Mouse (Mus musculus) MEL (cell line): ENCODE results near the gene Sparc. TPM values are rescaled to one million over a fixed set of nuclear protein-coding genes. Genes with fewer than 3 reads are reported as not detected.

Experiments
- DNase-seq: peaks from one replicate; pipeline ENCODE4 v3.0.0; 2011; ENCODE audit warnings: low read depth, low spot score
- H3K27ac ChIP-seq: 2 replicates; pipeline ENCODE4 v1.5.1; 2012; ENCODE audit warnings: low read depth, mild to moderate bottlenecking, control low read depth, low read length, moderate library complexity; ENCODE audit not compliant: control insufficient read depth
- H3K27me3 ChIP-seq, 2 experiments: fragments of 150-350 bp in 1 of 2; sonication (generic) in 1 of 2; 2 replicates each; pipeline ENCODE4 v1.6.1; 2012; ENCODE audit warnings: low read length in 2 of 2, mild to moderate bottlenecking in 2 of 2, improper control_type of control experiment in 1 of 2, moderate library complexity in 1 of 2; ENCODE audit not compliant: insufficient read depth in 2 of 2, control insufficient read depth in 1 of 2
- H3K36me3 ChIP-seq, 2 experiments: 2 replicates each; pipeline ENCODE4 v1.6.1; 2012 to 2014; ENCODE audit warnings: low read length in 2 of 2, improper control_type of control experiment in 1 of 2, inconsistent platforms in 1 of 2, mild to moderate bottlenecking in 1 of 2; ENCODE audit not compliant: insufficient read depth in 2 of 2, control insufficient read depth in 1 of 2
- H3K4me1 ChIP-seq, 2 experiments: fragments of 150-350 bp in 1 of 2; sonication (generic) in 1 of 2; 2 replicates each; pipeline ENCODE4 v1.6.1; 2012; ENCODE audit warnings: low read length in 2 of 2, improper control_type of control experiment in 1 of 2, mild to moderate bottlenecking in 1 of 2; ENCODE audit not compliant: insufficient read depth in 2 of 2, control insufficient read depth in 1 of 2
- H3K4me3 ChIP-seq, 2 experiments: fragments of 150-350 bp in 1 of 2; sonication (generic) in 1 of 2; 2 replicates each; pipeline ENCODE4 v1.5.1; 2012; ENCODE audit warnings: low read depth in 2 of 2, low read length in 2 of 2, mild to moderate bottlenecking in 2 of 2, moderate library complexity in 2 of 2, control low read depth in 1 of 2, improper control_type of control experiment in 1 of 2; ENCODE audit not compliant: control insufficient read depth in 1 of 2, insufficient read depth in 1 of 2
- H3K79me2 ChIP-seq: 2 replicates; pipeline ENCODE4 v1.6.1; 2012; ENCODE audit warnings: mild to moderate bottlenecking, low read length, moderate library complexity; ENCODE audit not compliant: control insufficient read depth, poor library complexity, insufficient read depth
- H3K9ac ChIP-seq: 2 replicates; pipeline ENCODE4 v1.6.1; 2012; ENCODE audit warnings: low read depth, mild to moderate bottlenecking, control low read depth, low read length, moderate library complexity; ENCODE audit not compliant: control insufficient read depth, poor library complexity, severe bottlenecking
- H3K9me3 ChIP-seq: fragments of 150-350 bp; sonication (generic); replicated peaks from 2 replicates; pipeline ENCODE4 v1.6.1; 2012; ENCODE audit warnings: mild to moderate bottlenecking, low read length, improper control_type of control experiment, moderate library complexity; ENCODE audit not compliant: insufficient read depth
- BHLHE40 ChIP-seq: IDR thresholded peaks from 2 replicates; pipeline ENCODE4 v1.6.1; 2012; ENCODE audit warnings: low read depth, mild to moderate bottlenecking, inconsistent platforms, low read length, improper control_type of control experiment, borderline replicate concordance
- CHD1 ChIP-seq: IDR thresholded peaks from 2 replicates; pipeline ENCODE4 v1.6.1; 2012; ENCODE audit warnings: low read depth, mild to moderate bottlenecking, inconsistent platforms, low read length, improper control_type of control experiment
- CTCF ChIP-seq, 3 experiments: IDR thresholded peaks in 2 of 3; conservative IDR thresholded peaks in 1 of 3; 2 replicates each; pipeline ENCODE4 v1.5.1; 2011 to 2012; ENCODE audit warnings: low read length in 3 of 3, low read depth in 2 of 3, mild to moderate bottlenecking in 2 of 3, improper control_type of control experiment in 1 of 3, inconsistent platforms in 1 of 3, mixed read lengths in 1 of 3, moderate library complexity in 1 of 3; ENCODE audit not compliant: control insufficient read depth in 1 of 3, insufficient read depth in 1 of 3, poor library complexity in 1 of 3, severe bottlenecking in 1 of 3
- ELF1 ChIP-seq: IDR thresholded peaks from 2 replicates; pipeline ENCODE4 v1.6.1; 2014; ENCODE audit warnings: low read depth, mild to moderate bottlenecking, inconsistent platforms, low read length, improper control_type of control experiment, moderate library complexity
- EP300 ChIP-seq, 2 experiments: IDR thresholded peaks; 2 replicates each; pipeline ENCODE4 v1.6.1; 2011; ENCODE audit warnings: improper control_type of control experiment in 2 of 2, low read length in 2 of 2, low read depth in 1 of 2, mild to moderate bottlenecking in 1 of 2
- ETS1 ChIP-seq: IDR thresholded peaks from 2 replicates; pipeline ENCODE4 v1.6.1; 2012; ENCODE audit warnings: low read depth, mild to moderate bottlenecking, inconsistent platforms, low read length, improper control_type of control experiment, moderate library complexity
- GATA1 ChIP-seq: IDR thresholded peaks from 2 replicates; pipeline ENCODE4 v1.6.1; 2011; ENCODE audit warnings: low read depth, low read length, improper control_type of control experiment
- HCFC1 ChIP-seq: IDR thresholded peaks from 2 replicates; pipeline ENCODE4 v1.6.1; 2012; ENCODE audit warnings: low read depth, mild to moderate bottlenecking, inconsistent platforms, low read length, improper control_type of control experiment, moderate library complexity
- KAT2A ChIP-seq: conservative IDR thresholded peaks from 2 replicates; pipeline ENCODE4 v1.6.1; 2012; ENCODE audit warnings: low read depth, low read length, improper control_type of control experiment, inconsistent platforms
- MAFK ChIP-seq: IDR thresholded peaks from 2 replicates; pipeline ENCODE4 v1.6.1; 2011; ENCODE audit warnings: low read depth, mild to moderate bottlenecking, low read length, improper control_type of control experiment, borderline replicate concordance
- MAX ChIP-seq: IDR thresholded peaks from 2 replicates; pipeline ENCODE4 v1.6.1; 2011; ENCODE audit warnings: low read length, improper control_type of control experiment
- MXI1 ChIP-seq: IDR thresholded peaks from 2 replicates; pipeline ENCODE4 v1.6.1; 2011; ENCODE audit warnings: mild to moderate bottlenecking, low read depth, low read length, improper control_type of control experiment
- MYC ChIP-seq: IDR thresholded peaks from 2 replicates; pipeline ENCODE4 v1.6.1; 2011; ENCODE audit warnings: low read depth, mild to moderate bottlenecking, low read length, improper control_type of control experiment, moderate library complexity
- NELFE ChIP-seq: IDR thresholded peaks from 2 replicates; pipeline ENCODE4 v1.6.1; 2011; ENCODE audit warnings: low read depth, low read length, improper control_type of control experiment
- POLR2A ChIP-seq, 2 experiments: IDR thresholded peaks; 2 replicates each; pipeline ENCODE4 v1.6.1; 2011 to 2012; ENCODE audit warnings: low read length in 2 of 2, mild to moderate bottlenecking in 2 of 2, control low read depth in 1 of 2, improper control_type of control experiment in 1 of 2, low read depth in 1 of 2, moderate library complexity in 1 of 2; ENCODE audit not compliant: control insufficient read depth in 1 of 2, insufficient read depth in 1 of 2, poor library complexity in 1 of 2
- POLR2AphosphoS5 ChIP-seq: IDR thresholded peaks from 2 replicates; pipeline ENCODE4 v1.6.1; 2012; ENCODE audit warnings: low read depth, borderline replicate concordance, mild to moderate bottlenecking, inconsistent platforms, low read length, moderate library complexity, mixed read lengths
- RAD21 ChIP-seq: IDR thresholded peaks from 2 replicates; pipeline ENCODE4 v1.6.1; 2011; ENCODE audit warnings: mild to moderate bottlenecking, low read depth, low read length, improper control_type of control experiment
- SIN3A ChIP-seq: IDR thresholded peaks from 2 replicates; pipeline ENCODE4 v1.6.1; 2012; ENCODE audit warnings: low read length, improper control_type of control experiment, inconsistent platforms
- TAL1 ChIP-seq: IDR thresholded peaks from 2 replicates; pipeline ENCODE4 v1.6.1; 2012; ENCODE audit warnings: mild to moderate bottlenecking, inconsistent platforms, low read length, moderate library complexity, mixed read lengths
- TBP ChIP-seq: IDR thresholded peaks from 2 replicates; pipeline ENCODE4 v1.8.0; 2011; ENCODE audit warnings: low read depth, low read length, improper control_type of control experiment
- TCF12 ChIP-seq: IDR thresholded peaks from 2 replicates; pipeline ENCODE4 v1.6.1; 2014; ENCODE audit warnings: low read depth, mild to moderate bottlenecking, inconsistent platforms, low read length, improper control_type of control experiment, moderate library complexity
- USF1 ChIP-seq: IDR thresholded peaks from 2 replicates; pipeline ENCODE4 v1.6.1; 2014; ENCODE audit warnings: low read depth, mild to moderate bottlenecking, inconsistent platforms, low read length, improper control_type of control experiment, moderate library complexity
- USF2 ChIP-seq, 2 experiments: IDR thresholded peaks; 2 replicates each; pipeline ENCODE4 v1.6.1; 2011 to 2012; ENCODE audit warnings: improper control_type of control experiment in 2 of 2, low read length in 2 of 2, borderline replicate concordance in 1 of 2, inconsistent platforms in 1 of 2, low read depth in 1 of 2, mild to moderate bottlenecking in 1 of 2; ENCODE audit not compliant: insufficient read depth in 1 of 2
- ZC3H11A ChIP-seq: IDR thresholded peaks from 2 replicates; pipeline ENCODE4 v1.6.1; 2012; ENCODE audit warnings: low read depth, mild to moderate bottlenecking, inconsistent platforms, low read length, improper control_type of control experiment
- ZKSCAN1 ChIP-seq: IDR thresholded peaks from 2 replicates; pipeline ENCODE4 v1.6.1; 2012; ENCODE audit warnings: low read depth, mild to moderate bottlenecking, inconsistent platforms, low read length, improper control_type of control experiment, moderate library complexity
- ZMIZ1 ChIP-seq: IDR thresholded peaks from 2 replicates; pipeline ENCODE4 v1.6.1; 2012; ENCODE audit warnings: low read depth, mild to moderate bottlenecking, inconsistent platforms, low read length, improper control_type of control experiment, moderate library complexity
- ZNF384 ChIP-seq: IDR thresholded peaks from 2 replicates; pipeline ENCODE4 v1.6.1; 2012; ENCODE audit warnings: low read depth, mild to moderate bottlenecking, inconsistent platforms, low read length, improper control_type of control experiment
- polyA plus RNA-seq, 2 experiments: library from polyadenylated mRNA; stranded (reverse) in 1 of 2; unstranded in 1 of 2; fragments of >175 nt in 1 of 2; fragments of >200 nt in 1 of 2; gene quantifications; 2 replicates each; pipeline versions ENCODE4 v1.2.1 to v1.2.4; 2012; ENCODE audit warnings: low replicate concordance in 2 of 2, low read depth in 1 of 2; ENCODE audit not compliant: insufficient read length in 2 of 2, insufficient read depth in 1 of 2, missing spikeins in 1 of 2
- total RNA-seq: library from RNA; depleted of rRNA; stranded (reverse); fragments of 300-350 nt; gene quantifications from 2 replicates; pipeline ENCODE4 v1.2.3, GENCODE M21; 2012

Sparc gene
- total and polyA plus RNA-seq, 3 experiments: not detected

DNA sequence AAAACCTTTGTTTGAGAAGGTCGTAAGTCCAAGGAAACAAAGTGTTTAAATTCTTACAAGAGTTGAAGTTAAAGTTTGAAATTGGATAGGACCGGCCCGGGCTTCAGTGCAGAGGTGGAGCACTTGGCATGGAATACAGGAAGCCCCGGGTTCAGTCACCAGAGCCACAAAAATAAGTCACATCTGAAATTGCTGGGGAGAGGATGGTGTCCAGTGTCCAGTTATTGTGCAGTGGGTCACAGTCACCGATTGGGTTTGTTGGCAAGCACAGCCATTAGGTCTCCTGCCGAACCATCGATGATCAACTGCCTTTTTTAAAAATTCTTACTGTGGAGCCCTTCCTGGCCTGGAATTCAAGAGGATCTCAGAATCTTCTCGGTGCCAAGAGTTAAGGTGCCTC is 47.8 kb upstream of the Sparc start:
- H3K4me3 ChIP-seq: peak overlapping the region; percentile 62 to 75
- H3K4me1 ChIP-seq: peaks cover 6 to 29% of the 10 kb centered on the region in 2 experiments
- peak overlapping the region; percentile 6 for H3K27ac ChIP-seq
- H3K9ac ChIP-seq: peak overlapping the region; percentile 92
- peaks cover 25 to 47% of the 10 kb centered on the region in 2 experiments for H3K36me3 ChIP-seq
- peak; percentile 53 for DNase-seq
- no peaks in the 10 kb centered on the region for H3K9me3 ChIP-seq
- peaks cover 69% of the 10 kb centered on the region for H3K79me2 ChIP-seq
- H3K27me3 ChIP-seq: no peaks in the 10 kb centered on the region
- no peak for TF ChIP-seq ETS1
- TF ChIP-seq ELF1: peak; percentile 40; the same call in 1 of the 2 replicates
- TF ChIP-seq ZC3H11A: no peak
- 0 out of 2 replicates have a peak, but pooled peaks have one; percentile 45 for TF ChIP-seq ZMIZ1
- no peak for TF ChIP-seq USF2 (IDR thresholded peaks at IDR 0.05; ENCODE audit: borderline replicate concordance in 1 of 2, insufficient read depth in 1 of 2, low read depth in 1 of 2, low read length in 2 of 2)
- TF ChIP-seq SIN3A: peak; percentile 42; the same call in 1 of the 2 replicates
- TF ChIP-seq POLR2A (IDR thresholded peaks at IDR 0.05; ENCODE audit: control insufficient read depth in 1 of 2, insufficient read depth in 1 of 2, low read depth in 1 of 2, low read length in 2 of 2, poor library complexity in 1 of 2): peak in 1 of 2 experiments; percentile 26; a peak in 1 of 4 replicates
- TF ChIP-seq MYC: no peak
- no peak for TF ChIP-seq TCF12

DNA sequence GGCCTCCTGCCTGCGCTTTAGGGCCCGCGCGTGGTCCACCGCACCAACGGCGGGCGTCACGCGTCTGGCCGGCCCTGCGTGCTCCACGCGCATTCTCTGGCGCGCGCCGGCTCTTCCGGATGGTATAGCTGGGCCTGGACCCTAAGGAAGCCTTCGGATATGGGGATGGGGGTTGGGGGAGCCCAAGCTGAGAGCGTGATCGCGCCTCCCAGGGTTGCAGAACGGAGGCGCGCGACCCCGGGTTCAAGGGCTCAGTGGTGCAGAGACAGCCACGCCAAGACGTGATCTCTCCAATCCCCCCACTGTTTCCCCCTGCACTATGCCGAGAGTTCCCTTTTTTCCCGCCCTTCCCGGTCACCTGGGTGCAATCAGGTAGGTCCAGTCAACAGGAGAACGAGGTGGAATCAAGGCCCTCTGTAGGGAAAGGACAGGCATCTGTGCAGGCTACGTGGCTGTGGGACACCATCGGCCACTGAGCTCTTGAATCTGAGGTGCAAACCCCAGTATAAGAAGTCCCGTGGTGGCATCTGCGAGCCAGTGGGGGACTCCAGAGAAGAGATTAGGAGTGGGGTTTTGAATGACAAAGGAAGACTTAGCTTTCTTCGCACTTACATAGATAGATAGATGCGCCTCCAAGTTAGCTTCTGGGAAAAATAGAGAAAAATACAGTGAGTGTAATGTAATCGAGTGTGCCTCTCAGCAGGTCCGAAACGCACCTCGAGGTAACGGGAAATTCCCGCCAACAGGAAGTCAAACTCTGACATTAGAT is 47.1 kb upstream of the Sparc start:
- Histone ChIP-seq H3K9ac (peak overlapping the region; percentile 92), H3K27ac (peak overlapping the region; percentile 67), H3K79me2 (peaks cover 66% of the 10 kb centered on the region), H3K27me3 (no peaks in the 10 kb centered on the region), H3K4me3 (peak overlapping the region; percentile 62 to 75), H3K9me3 (no peaks in the 10 kb centered on the region), H3K4me1 (peaks cover 5 to 26% of the 10 kb centered on the region in 2 experiments), H3K36me3 (peaks cover 22 to 42% of the 10 kb centered on the region in 2 experiments)
- DNase-seq: peak; percentile 76
- no peak for TF ChIP-seq MAFK
- no peak for TF ChIP-seq ELF1
- no peak for TF ChIP-seq NELFE
- TF ChIP-seq HCFC1: no peak
- TF ChIP-seq ZC3H11A: no peak
- TF ChIP-seq ZNF384: no peak
- no peak for TF ChIP-seq USF2 (IDR thresholded peaks at IDR 0.05; ENCODE audit: borderline replicate concordance in 1 of 2, insufficient read depth in 1 of 2, low read depth in 1 of 2, low read length in 2 of 2)
- no peak for TF ChIP-seq KAT2A
- no peak; the same call in 1 of the 2 replicates for TF ChIP-seq CHD1
- no peak for TF ChIP-seq USF1
- peak in 1 of 2 experiments; percentile 22; a peak in 1 of 4 replicates for TF ChIP-seq POLR2A (IDR thresholded peaks at IDR 0.05; ENCODE audit: control insufficient read depth in 1 of 2, insufficient read depth in 1 of 2, low read depth in 1 of 2, low read length in 2 of 2, poor library complexity in 1 of 2)
- TF ChIP-seq CTCF (IDR thresholded peaks at IDR 0.05 in 2 of 3, conservative IDR thresholded peaks at IDR 0.05 in 1 of 3; ENCODE audit: control insufficient read depth in 1 of 3, insufficient read depth in 1 of 3, low read depth in 2 of 3, low read length in 3 of 3, poor library complexity in 1 of 3, severe bottlenecking in 1 of 3): no peak
- TF ChIP-seq GATA1: no peak
- peak; percentile 66; the same call in 1 of the 2 replicates for TF ChIP-seq MXI1
- no peak for TF ChIP-seq TCF12
- TF ChIP-seq ZKSCAN1: no peak
- TF ChIP-seq ZMIZ1: no peak
- no peak for TF ChIP-seq BHLHE40
- TF ChIP-seq EP300 (IDR thresholded peaks at IDR 0.05; ENCODE audit: low read depth in 1 of 2, low read length in 2 of 2): 0 out of 4 replicates have a peak, but pooled peaks of 1 of the 2 experiments have one; percentile 7
- TF ChIP-seq POLR2AphosphoS5: no peak
- peak; percentile 70; the same call in 1 of the 2 replicates for TF ChIP-seq MAX
- no peak for TF ChIP-seq TAL1
- TF ChIP-seq ETS1: no peak
- 0 out of 2 replicates have a peak, but pooled peaks have one; percentile 33 for TF ChIP-seq TBP
- TF ChIP-seq RAD21: no peak
- peak; percentile 63 for TF ChIP-seq SIN3A
